23 mouse cellular contexts compared by ENCODE assay signal in genomic region chr1:35821791-35822190, GRCm38 (mm10).
DNase-seq lines count a peak whose midpoint lies in the region; ATAC-seq and TF ChIP-seq lines count a peak whose summit lies in the region.
"Had no signal": no experiment of that assay in that cellular context is flagged by ENCODE, and none has a peak within 500 bp of the region (broad histone marks: within the 10 kb centered on the region; RNA-seq: fewer than 3 reads in every experiment).

No protein-coding gene starts in this region.

- H3K27ac ChIP-seq in heart, embryonic 10.5 days: no peak overlapping the region
- no peak overlapping the region for H3K27ac ChIP-seq in heart, embryonic 11.5 days (ENCODE audit: low read depth, low read length)
- H3K27ac ChIP-seq in midbrain, embryonic 11.5 days (ENCODE audit: low read depth, low read length): no peak overlapping the region
- no peak overlapping the region for H3K27ac ChIP-seq in midbrain, embryonic 15.5 days
- H3K27ac ChIP-seq in CH12.LX (ENCODE audit: insufficient read depth, low read depth): no peak overlapping the region
- H3K27ac ChIP-seq: embryonic facial prominence, embryonic 10.5 days; embryonic facial prominence, embryonic 12.5 days; forebrain, embryonic 13.5 days; forebrain, embryonic 15.5 days had no signal

- ATAC-seq in heart, embryonic 11.5 days (replicated peaks; ENCODE audit: insufficient number of reproducible peaks, low FRiP score, low TSS enrichment): no peak
- ATAC-seq in midbrain, embryonic 11.5 days (ENCODE audit: low FRiP score): no peak
- no peak for ATAC-seq in midbrain, embryonic 15.5 days (replicated peaks)
- ATAC-seq: activated CD4-positive, CD25-positive, alpha-beta regulatory T cell, adult 4 months; forebrain, embryonic 13.5 days; Patski had no signal

- no peak overlapping the region for H3K4me3 ChIP-seq in heart, embryonic 10.5 days
- no peak overlapping the region for H3K4me3 ChIP-seq in heart, embryonic 11.5 days (ENCODE audit: low read depth, low read length)
- no peak overlapping the region for H3K4me3 ChIP-seq in midbrain, embryonic 11.5 days (ENCODE audit: low read depth, low read length)
- no peak overlapping the region for H3K4me3 ChIP-seq in midbrain, embryonic 15.5 days
- no peak overlapping the region for H3K4me3 ChIP-seq in CH12.LX (replicated peaks in 1 of 3; ENCODE audit: low read depth in 2 of 3, low read length in 2 of 3, poor library complexity in 1 of 3)
- H3K4me3 ChIP-seq: embryonic facial prominence, embryonic 10.5 days; embryonic facial prominence, embryonic 12.5 days; forebrain, embryonic 13.5 days; forebrain, embryonic 15.5 days had no signal

- no peak overlapping the region for H3K4me2 ChIP-seq in heart, embryonic 11.5 days
- H3K4me2 ChIP-seq in midbrain, embryonic 11.5 days: no peak overlapping the region
- no peak overlapping the region; the same call in 1 of the 2 replicates for H3K4me2 ChIP-seq in midbrain, embryonic 15.5 days
- peak overlapping the region; percentile 45; the same call in 1 of the 2 replicates for H3K4me2 ChIP-seq in CH12.LX (ENCODE audit: insufficient read depth, low read depth, poor library complexity, severe bottlenecking)
- H3K4me2 ChIP-seq: embryonic facial prominence, embryonic 12.5 days; forebrain, embryonic 13.5 days; forebrain, embryonic 15.5 days had no signal

- no peak overlapping the region for H3K9ac ChIP-seq in heart, embryonic 11.5 days (ENCODE audit: low read depth, low read length)
- no peak overlapping the region for H3K9ac ChIP-seq in midbrain, embryonic 11.5 days (ENCODE audit: low read length)
- no peak overlapping the region for H3K9ac ChIP-seq in midbrain, embryonic 15.5 days
- H3K9ac ChIP-seq in CH12.LX (ENCODE audit: insufficient read depth, low read depth): no peak overlapping the region
- H3K9ac ChIP-seq: embryonic facial prominence, embryonic 12.5 days; forebrain, embryonic 13.5 days; forebrain, embryonic 15.5 days had no signal

- peaks cover 27% of the 10 kb centered on the region for H3K4me1 ChIP-seq in heart, embryonic 10.5 days
- H3K4me1 ChIP-seq in heart, embryonic 11.5 days (ENCODE audit: control insufficient read depth, insufficient read depth, low read length): 0 out of 2 replicates have a peak, but pooled peaks cover 9% of the 10 kb centered on the region
- H3K4me1 ChIP-seq in midbrain, embryonic 11.5 days (ENCODE audit: control insufficient read depth, insufficient read depth, low read length): no peaks in the 10 kb centered on the region
- H3K4me1 ChIP-seq in midbrain, embryonic 15.5 days: peaks cover 3% of the 10 kb centered on the region; the same call in 1 of the 2 replicates
- peaks cover 34 to 74% of the 10 kb centered on the region in 2 experiments for H3K4me1 ChIP-seq in CH12.LX (ENCODE audit: control insufficient read depth in 1 of 2, insufficient read depth in 2 of 2)

- no peaks in the 10 kb centered on the region for H3K9me3 ChIP-seq in heart, embryonic 10.5 days
- H3K9me3 ChIP-seq in heart, embryonic 11.5 days (replicated peaks; ENCODE audit: control insufficient read depth, low read length): no peaks in the 10 kb centered on the region
- H3K9me3 ChIP-seq in midbrain, embryonic 11.5 days (ENCODE audit: control insufficient read depth, low read length): no peaks in the 10 kb centered on the region
- no peaks in the 10 kb centered on the region for H3K9me3 ChIP-seq in midbrain, embryonic 15.5 days
- peaks cover 7% of the 10 kb centered on the region for H3K9me3 ChIP-seq in CH12.LX (replicated peaks; ENCODE audit: low read length)
- H3K9me3 ChIP-seq: embryonic facial prominence, embryonic 10.5 days; embryonic facial prominence, embryonic 12.5 days; forebrain, embryonic 13.5 days; forebrain, embryonic 15.5 days; G1E had no signal

- TF ChIP-seq EP300 in CH12.LX (IDR thresholded peaks at IDR 0.05; ENCODE audit: low read length): no peak

- in situ Hi-C loops in CH12.LX (cut with MboI; ENCODE audit: low pct_ligation_motif_present, low pct_unique_long_range_greater_than_20kb, low sequenced_read_pairs): no loop called here

- dilution Hi-C loops in CH12.LX (cut with MboI; ENCODE audit: extremely low pct_ligation_motif_present, extremely low pct_unique_long_range_greater_than_20kb, low sequenced_read_pairs): no loop called here

- WGBS in heart, embryonic 10.5 days: 86% methylated on average over 6 of the region's 6 CpGs
- 92% methylated on average over 6 of the region's 6 CpGs for WGBS in heart, embryonic 11.5 days (ENCODE audit: insufficient replicate concordance)
- whole genome bisulfite sequencing in midbrain, embryonic 11.5 days: 91% methylated on average over 6 of the region's 6 CpGs
- WGBS in midbrain, embryonic 15.5 days: 94% methylated on average over 6 of the region's 6 CpGs

- TF ChIP-seq POLR2A in CH12.LX (IDR thresholded peaks at IDR 0.05; ENCODE audit: low read depth, low read length): no peak

- H3K36me3 ChIP-seq in heart, embryonic 10.5 days: no peaks in the 10 kb centered on the region
- H3K36me3 ChIP-seq in heart, embryonic 11.5 days (ENCODE audit: control insufficient read depth, insufficient read depth, low read length): no peaks in the 10 kb centered on the region
- no peaks in the 10 kb centered on the region for H3K36me3 ChIP-seq in midbrain, embryonic 11.5 days (ENCODE audit: control insufficient read depth, insufficient read depth, low read length)
- no peaks in the 10 kb centered on the region for H3K36me3 ChIP-seq in midbrain, embryonic 15.5 days (replicated peaks)
- H3K36me3 ChIP-seq in CH12.LX (replicated peaks in 1 of 2; ENCODE audit: control insufficient read depth in 1 of 2, insufficient read depth in 1 of 2, low read length in 1 of 2): no peaks in the 10 kb centered on the region
- H3K36me3 ChIP-seq: embryonic facial prominence, embryonic 10.5 days; embryonic facial prominence, embryonic 12.5 days; forebrain, embryonic 15.5 days; G1E had no signal

- peak; percentile 63 for DNase-seq in heart, embryonic 10.5 days (ENCODE audit: low spot score)
- peak; percentile 39 for DNase-seq in midbrain, embryonic 11.5 days (ENCODE audit: low spot score, missing footprints)
- DNase-seq in urinary bladder, postnatal 14 days (ENCODE audit: low spot score): peak; percentile 0
- no peak for DNase-seq in urinary bladder, postnatal 36 days (ENCODE audit: low spot score in 2 of 2)
- no peak for DNase-seq in CH12.LX (ENCODE audit: extremely low read depth)
- DNase-seq in left cerebral cortex, adult 11 months (ENCODE audit: low spot score): no peak
- DNase-seq: adrenal gland, adult 8-10 months; adrenal gland, postnatal 14 days; adrenal gland, postnatal 36 days; cerebellum, adult 11-12 months; cerebellum, adult 2 months; cerebellum, adult 9-10 months; cerebellum, postnatal 10 days; cerebellum, postnatal 25 days had no signal

- no peak for TF ChIP-seq RAD21 in CH12.LX (IDR thresholded peaks at IDR 0.05; ENCODE audit: low read depth, low read length)

- TF ChIP-seq CTCF in CH12.LX (conservative IDR thresholded peaks at IDR 0.05 in 1 of 2, IDR thresholded peaks at IDR 0.05 in 1 of 2; ENCODE audit: low read depth in 2 of 2, low read length in 2 of 2): no peak

- no peaks in the 10 kb centered on the region for H3K79me2 ChIP-seq in CH12.LX (replicated peaks; ENCODE audit: control insufficient read depth, extremely low read depth, insufficient read depth, poor library complexity, severe bottlenecking)

- no peaks in the 10 kb centered on the region for H3K27me3 ChIP-seq in heart, embryonic 10.5 days (ENCODE audit: insufficient read depth, poor library complexity, severe bottlenecking)
- no peaks in the 10 kb centered on the region for H3K27me3 ChIP-seq in heart, embryonic 11.5 days (ENCODE audit: control insufficient read depth, insufficient read depth, low read length)
- H3K27me3 ChIP-seq in midbrain, embryonic 11.5 days (ENCODE audit: control insufficient read depth, insufficient read depth, low read length): no peaks in the 10 kb centered on the region
- H3K27me3 ChIP-seq in midbrain, embryonic 15.5 days (replicated peaks): no peaks in the 10 kb centered on the region
- H3K27me3 ChIP-seq in CH12.LX (replicated peaks): no peaks in the 10 kb centered on the region
- H3K27me3 ChIP-seq: embryonic facial prominence, embryonic 12.5 days; forebrain, embryonic 13.5 days; forebrain, embryonic 15.5 days; Patski had no signal

TF ChIP-seq in CH12.LX, 34 proteins besides CTCF, POLR2A, EP300 and RAD21:
- no peak for TF ChIP-seq PAX5 (IDR thresholded peaks at IDR 0.05; ENCODE audit: low read length)
- no peak for TF ChIP-seq MAFK (IDR thresholded peaks at IDR 0.05; ENCODE audit: insufficient replicate concordance, low read length)
- no peak for TF ChIP-seq GABPA (IDR thresholded peaks at IDR 0.05; ENCODE audit: insufficient replicate concordance, low read depth, low read length)
- no peak for TF ChIP-seq E2F4 (IDR thresholded peaks at IDR 0.05; ENCODE audit: insufficient replicate concordance, low read depth, low read length)
- no peak for TF ChIP-seq MYC (IDR thresholded peaks at IDR 0.05; ENCODE audit: low read depth, low read length)
- no peak for TF ChIP-seq ZMIZ1 (IDR thresholded peaks at IDR 0.05; ENCODE audit: low read depth, low read length)
- no peak for TF ChIP-seq MEF2A (IDR thresholded peaks at IDR 0.05; ENCODE audit: borderline replicate concordance, low read depth, low read length)
- TF ChIP-seq NRF1 (IDR thresholded peaks at IDR 0.05; ENCODE audit: low read depth, low read length): no peak
- no peak for TF ChIP-seq UBTF (IDR thresholded peaks at IDR 0.05; ENCODE audit: low read depth, low read length)
- TF ChIP-seq HCFC1 (IDR thresholded peaks at IDR 0.05; ENCODE audit: low read depth, low read length): no peak
- TF ChIP-seq MAZ (IDR thresholded peaks at IDR 0.05; ENCODE audit: low read depth, low read length): no peak
- no peak for TF ChIP-seq NELFE (IDR thresholded peaks at IDR 0.05; ENCODE audit: low read depth, low read length)
- TF ChIP-seq CHD2 (IDR thresholded peaks at IDR 0.05; ENCODE audit: low read length): no peak
- TF ChIP-seq JUN (IDR thresholded peaks at IDR 0.05; ENCODE audit: insufficient read depth, low read depth, low read length): no peak
- no peak for TF ChIP-seq TBP (conservative IDR thresholded peaks at IDR 0.05; ENCODE audit: low read depth, low read length)

Comparison
In these comparisons a context has a peak if more than half of its experiments do, and no peak if none do; other contexts are left out.
1. DNase-seq: peak in heart, embryonic 10.5 days (single experiment), midbrain, embryonic 11.5 days (single experiment) and urinary bladder, postnatal 14 days (single experiment); none in urinary bladder, postnatal 36 days (0 of 2), CH12.LX (single experiment) and left cerebral cortex, adult 11 months (single experiment).